Mouse (Mus musculus) left cerebral cortex, postnatal 14 days (tissue): ENCODE measurements around the gene Adck2. TPM values are rescaled to one million over a fixed set of nuclear protein-coding genes. Genes with fewer than 3 reads are reported as not detected.

ENCODE experiments used
- DNase-seq, 2 experiments: peaks; one replicate each; pipeline ENCODE4 v3.0.0; 2021 to 2022; ENCODE audit warnings: low spot score in 2 of 2, mixed read lengths in 1 of 2
- intact Hi-C: fragments of 180-260 bp; cut with DNase I; formaldehyde crosslinking; loops from one replicate; pipeline ENCODE4 v1.15.1; 2025
- total RNA-seq, 2 experiments: library from RNA; stranded (reverse); gene quantifications; 2 replicates each; pipeline ENCODE4 v1.2.3; 2021

Adck2 gene
- total RNA-seq, 2 experiments from 2014 or later, result 23.2 to 29.0 TPM

DNA sequence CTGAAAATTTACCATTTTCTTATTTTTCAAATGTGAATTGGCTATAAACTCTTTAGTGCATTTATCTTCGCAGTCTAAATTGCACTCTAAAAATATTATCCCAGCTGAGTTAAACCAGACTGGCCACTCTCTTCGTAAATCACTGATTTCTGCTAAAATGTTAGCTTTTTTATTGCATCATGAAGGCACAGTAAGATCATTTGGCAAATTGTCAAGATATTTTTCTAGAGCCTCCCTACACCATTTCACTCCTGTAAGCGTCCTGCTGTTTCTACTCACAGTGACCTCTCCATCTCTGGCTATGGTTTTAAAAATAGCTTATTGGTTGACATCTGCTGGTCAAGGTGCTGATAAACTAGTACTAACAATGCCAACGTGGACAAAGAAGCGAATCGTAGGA is 32.4 kb downstream of the Adck2 start:
- intact Hi-C loops, result loop anchor here (10.0 kb wide), 1 partner anchor 189 kb away; no protein-coding TSS in a partner anchor
- no peak for DNase-seq

DNA sequence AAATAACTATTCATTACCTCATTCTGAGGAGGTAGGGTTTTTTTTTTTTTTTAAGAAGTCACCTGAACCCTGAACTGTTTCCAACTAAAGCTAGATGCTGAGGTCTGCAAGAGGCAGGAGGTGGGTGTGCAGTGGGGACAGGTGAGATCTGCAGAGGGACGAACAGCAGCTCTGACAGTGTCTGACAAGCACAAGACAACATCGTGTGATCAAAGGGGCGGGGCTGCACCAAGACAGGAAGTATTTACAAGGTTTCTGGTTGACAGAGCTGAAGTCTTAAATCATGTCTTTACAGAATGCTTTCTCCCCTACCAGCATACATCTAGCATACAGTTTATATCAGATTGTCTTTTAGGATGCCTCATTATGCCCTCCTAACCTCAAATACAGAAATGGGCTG is 33.2 kb downstream of the Adck2 start:
- intact Hi-C loops, result loop anchor here (10.0 kb wide), 1 partner anchor 188 kb away; no protein-coding TSS in a partner anchor

DNA sequence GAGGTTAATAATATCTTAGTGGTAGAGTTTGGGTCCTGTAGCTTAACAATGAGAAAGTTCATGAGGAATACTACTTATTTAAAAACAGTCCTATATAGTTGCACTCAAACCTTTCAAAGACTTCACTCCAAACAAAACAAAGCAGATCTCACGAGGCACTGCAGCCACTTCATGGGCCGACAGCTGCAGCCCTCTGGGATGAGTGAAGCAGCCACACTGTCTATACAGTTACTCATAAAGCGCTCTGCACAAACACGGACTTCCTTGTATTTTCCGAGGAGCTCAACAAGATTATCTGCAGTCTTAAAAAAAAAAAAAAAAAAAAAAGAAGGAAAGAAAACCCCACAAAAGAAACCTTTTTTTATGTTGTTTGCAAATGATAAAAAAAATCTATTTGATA is 33.7 kb downstream of the Adck2 start:
- no peak for DNase-seq
- intact Hi-C loops, result loop anchor here (10.0 kb wide), 1 partner anchor 187 kb away; no protein-coding TSS in a partner anchor

More for the DNA sequence above, 33.2 kb downstream of the Adck2 start:
- DNase-seq, result no peak

DNA sequence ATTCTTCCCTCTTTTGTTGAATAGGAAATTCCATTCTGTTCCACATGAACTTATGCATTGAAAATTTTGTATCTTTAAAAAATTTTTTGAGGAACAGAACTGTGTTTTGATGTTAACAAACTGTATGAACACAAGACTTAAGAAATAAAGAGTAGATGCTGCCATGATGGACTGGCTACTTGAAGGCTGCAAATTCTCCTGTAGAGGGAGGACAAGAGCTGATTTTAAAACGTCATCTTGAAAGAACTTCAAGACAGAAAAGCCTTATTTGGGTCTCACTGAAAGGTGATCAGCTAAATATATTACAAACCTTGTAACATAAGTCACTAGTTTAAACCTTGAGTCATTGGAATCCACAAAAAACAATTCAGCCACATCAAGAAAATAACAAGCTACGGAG is 36.5 kb downstream of the Adck2 start:
- intact Hi-C loops, result no loop called here

DNA sequence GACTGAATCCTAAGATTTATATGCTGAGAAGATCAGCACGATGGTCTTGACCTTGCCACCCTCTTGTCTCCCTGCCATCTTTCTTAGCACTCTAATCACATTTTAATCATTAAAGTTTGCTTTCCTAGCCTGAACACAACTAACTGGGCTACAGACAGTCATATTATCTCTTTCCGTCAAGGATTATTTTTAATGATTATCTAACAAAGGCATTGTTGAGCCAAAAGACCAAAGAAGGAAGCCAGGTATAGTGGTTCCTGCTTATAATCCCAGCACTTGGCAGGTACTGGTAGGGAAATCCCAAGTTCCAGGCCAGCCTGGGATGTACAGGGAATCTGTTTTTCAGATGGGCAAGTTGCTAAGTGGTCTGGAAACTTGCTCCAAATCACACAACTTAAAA is 37.6 kb downstream of the Adck2 start:
- DNase-seq, result no peak
- intact Hi-C loops, result no loop called here

More for the DNA sequence above, 36.5 kb downstream of the Adck2 start:
- DNase-seq, result no peak

Other genes with a start within 250 kb of the Adck2 start
- 10 to 100 TPM; 64.9 to 80.9 TPM for gene Slc37a3, start 196.2 kb upstream of the Adck2 start, total RNA-seq
- gene Rab19, start 192.7 kb upstream of the Adck2 start, total RNA-seq, result not detected
- gene Mkrn1, start 153.4 kb upstream of the Adck2 start, total RNA-seq, result 100 to 1,000 TPM; 161 to 180 TPM
- gene Dennd2a, start 16.0 kb upstream of the Adck2 start, total RNA-seq, result 10 to 100 TPM; 21.4 to 22.7 TPM
- gene Gm42420, start 11.9 kb downstream of the Adck2 start, total RNA-seq, result 1 to 10 TPM in 1 of 2 experiments, under 1 TPM in 1; 0.87 to 1.3 TPM
- gene Ndufb2, start 18.7 kb downstream of the Adck2 start, total RNA-seq, result 100 to 1,000 TPM; 197 to 204 TPM
- 100 to 1,000 TPM in 1 of 2 experiments, 10 to 100 TPM in 1; 94.5 to 101 TPM for gene Braf, start 151.6 kb downstream of the Adck2 start, total RNA-seq
- gene Mrps33, start 237.1 kb downstream of the Adck2 start, total RNA-seq, result 100 to 1,000 TPM in 1 of 2 experiments, 10 to 100 TPM in 1; 96.6 to 100 TPM